In the genomic region with DNA sequence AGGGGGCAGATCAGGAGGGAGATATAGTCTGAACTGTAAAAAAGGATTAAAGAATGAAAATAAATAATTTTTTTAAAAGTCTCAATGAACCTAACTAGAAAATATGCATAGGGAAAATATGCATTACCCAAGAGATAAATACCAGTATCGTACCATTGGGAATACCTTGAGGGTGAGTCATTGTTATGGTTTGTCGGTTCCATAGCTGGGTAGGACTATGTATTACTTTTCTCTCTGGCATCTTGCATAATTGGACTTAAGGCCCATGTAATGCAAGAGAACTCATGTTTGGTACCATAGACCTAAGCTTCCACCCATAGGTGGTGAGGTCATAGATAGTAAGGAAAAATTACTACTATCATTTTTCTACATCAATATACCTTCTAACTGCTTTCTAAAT, we compare ENCODE assay signal across 23 mouse cellular contexts.
"Had no signal": no experiment of that assay in that cellular context is flagged by ENCODE, and none has a peak within 500 bp of the region (broad histone marks: within the 10 kb centered on the region; RNA-seq: fewer than 3 reads in every experiment).

No protein-coding gene starts in this region.

- H3K4me2 ChIP-seq: heart, embryonic 11.5 days; heart, embryonic 13.5 days; heart, embryonic 15.5 days; hindbrain, embryonic 13.5 days; hindbrain, embryonic 15.5 days; kidney, embryonic 15.5 days; limb, embryonic 12.5 days; liver, embryonic 12.5 days had no signal

- DNase-seq: gastrocnemius, adult 2 months; gastrocnemius, postnatal 10 days; gastrocnemius, postnatal 25 days; heart, adult 18-20 months; heart, postnatal 14 days; heart, postnatal 36 days; kidney, adult 11 months; kidney, adult 2 months; kidney, adult 9 months; kidney, postnatal 14 days; kidney, postnatal 36 days; layer of hippocampus, adult 9-11 months; layer of hippocampus, postnatal 36 days; liver had no signal

- H3K4me3 ChIP-seq: gastrocnemius, adult 2 months; heart, embryonic 13.5 days; heart, embryonic 15.5 days; hindbrain, embryonic 13.5 days; hindbrain, embryonic 15.5 days; kidney, embryonic 15.5 days; limb, embryonic 10.5 days; limb, embryonic 12.5 days; liver, embryonic 12.5 days had no signal

- H3K27me3 ChIP-seq: heart, embryonic 13.5 days; heart, embryonic 15.5 days; hindbrain, embryonic 13.5 days; hindbrain, embryonic 15.5 days; kidney, embryonic 15.5 days; limb, embryonic 12.5 days; liver, embryonic 12.5 days had no signal
